Mouse (Mus musculus): ENCODE measurements at regions not wholly inside any gene's neighbourhood (a gene's known extent, or its start where the extent isn't known, plus 50 kb on each side); places are given as distances from the start of the nearest gene placed in this dataset.

- DNase-seq (ENCODE audit: extremely low read depth, low read depth) = no peak
Measured at GRCm38 (mm10) chr7:113059211-113059966, 105.6 kb downstream of the Rassf10 start.

DNA sequence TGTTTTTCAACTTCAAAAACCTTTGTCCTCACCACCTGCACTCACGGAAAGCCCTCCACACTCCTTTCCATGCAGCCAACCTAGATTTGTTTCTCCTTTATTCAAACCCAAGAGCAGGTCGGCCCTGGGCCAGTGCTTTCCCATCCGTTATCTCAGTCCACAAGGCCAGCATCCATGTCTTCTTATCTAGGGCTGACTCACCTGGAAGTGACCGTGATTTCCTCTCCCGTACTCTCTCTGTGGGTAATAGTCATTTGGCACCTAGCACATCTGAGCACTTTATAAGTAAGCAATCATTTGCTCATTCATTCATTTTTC is 106.2 kb downstream of the Rassf10 start:
- no peak for DNase-seq (ENCODE audit: extremely low read depth, low read depth)

DNA sequence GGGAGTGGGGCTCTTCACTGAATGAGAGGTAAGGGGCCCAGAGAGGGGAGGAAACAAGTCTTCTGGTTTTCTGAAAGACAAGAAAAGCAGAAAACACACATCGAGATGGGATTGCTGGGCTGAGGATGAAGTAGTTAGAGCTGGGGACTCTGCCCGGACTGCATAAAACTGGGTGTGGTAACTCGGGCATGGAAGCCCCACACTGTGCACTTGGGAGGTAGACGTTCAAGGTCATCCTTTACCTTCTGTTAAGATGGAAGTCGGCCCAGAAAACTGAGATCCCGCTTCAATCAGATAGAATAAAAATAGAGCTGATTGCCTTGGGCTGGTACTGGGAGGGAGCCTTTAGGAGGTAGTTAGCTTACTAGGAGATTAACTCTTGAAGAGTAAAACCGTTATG is 107.2 kb downstream of the Rassf10 start:
- DNase-seq (ENCODE audit: extremely low read depth, low read depth) = no peak

- no peak for DNase-seq (ENCODE audit: extremely low read depth, low read depth)
Measured at GRCm38 (mm10) chr7:113066536-113066935, 112.8 kb downstream of the Rassf10 start.

GRCm38 (mm10) chr7:113068296-113068695 is 114.5 kb downstream of the Rassf10 start:
- no peak for DNase-seq (ENCODE audit: extremely low read depth, low read depth)

- no peak for DNase-seq (ENCODE audit: extremely low read depth, low read depth)
Measured at GRCm38 (mm10) chr7:113069336-113069924, 115.7 kb downstream of the Rassf10 start.

DNA sequence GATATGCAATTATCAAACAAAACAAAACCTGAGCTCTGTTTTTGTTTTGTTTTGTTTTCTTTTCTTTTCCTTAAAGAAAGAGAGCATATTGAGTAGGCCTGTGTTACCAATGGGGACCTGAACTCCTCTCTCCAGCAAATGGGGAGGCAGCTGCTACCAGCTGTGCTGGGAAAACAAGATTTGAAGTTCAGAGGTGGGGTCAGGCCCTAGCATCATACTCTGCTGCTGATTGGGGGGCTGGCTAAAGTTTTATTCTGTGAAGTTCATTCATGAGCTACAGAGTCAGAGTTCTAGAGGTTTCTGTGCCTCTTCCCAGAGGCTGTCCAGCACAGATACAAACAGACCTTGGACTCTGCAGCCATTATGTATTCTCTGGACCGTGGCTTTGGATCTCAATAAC is 117.7 kb downstream of the Rassf10 start:
- DNase-seq (ENCODE audit: extremely low read depth, low read depth) = no peak

- no peak for DNase-seq (ENCODE audit: extremely low read depth, low read depth)
Measured at GRCm38 (mm10) chr7:113073781-113074180, 120.0 kb downstream of the Rassf10 start.

DNA sequence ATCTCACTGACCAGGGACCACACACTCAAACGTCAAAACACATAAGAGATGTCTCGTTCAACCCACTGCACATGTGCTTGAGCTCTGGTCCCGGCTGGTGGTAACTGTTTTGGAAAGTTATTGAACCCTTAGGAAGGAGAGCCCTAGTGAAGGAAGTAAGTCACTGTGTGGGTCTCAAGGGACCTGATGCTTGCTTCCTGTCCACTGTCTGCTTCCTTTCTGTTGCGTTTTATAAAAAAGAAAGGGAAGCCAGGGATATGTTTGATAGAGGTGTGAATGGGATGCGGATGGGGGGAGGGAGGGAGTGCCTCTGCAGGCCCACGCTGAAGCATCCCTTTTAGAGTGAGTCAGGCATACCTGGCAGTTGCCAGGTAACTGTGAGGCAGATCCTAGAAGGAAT is 121.6 kb downstream of the Rassf10 start:
- DNase-seq (ENCODE audit: extremely low read depth, low read depth) = no peak

DNA sequence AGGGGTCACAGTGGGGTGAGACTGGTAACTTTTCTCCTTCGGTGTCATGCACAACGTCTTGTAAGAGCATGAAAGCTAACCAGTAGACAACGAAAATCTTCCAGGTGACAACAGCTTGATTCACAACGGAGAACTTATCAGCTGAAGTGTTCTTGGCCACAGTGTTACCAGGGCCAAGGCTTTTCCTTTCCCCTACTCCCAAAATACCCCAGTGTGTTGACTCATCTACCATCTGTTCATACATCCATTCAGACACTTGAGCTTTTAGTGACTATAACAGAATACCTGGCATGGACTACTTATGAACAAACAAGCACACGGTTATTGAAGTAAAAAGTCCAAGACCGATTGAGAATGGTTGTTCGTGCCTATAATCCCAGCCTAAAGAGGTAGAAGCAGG is 122.5 kb downstream of the Rassf10 start:
- no peak for DNase-seq (ENCODE audit: extremely low read depth, low read depth)

DNA sequence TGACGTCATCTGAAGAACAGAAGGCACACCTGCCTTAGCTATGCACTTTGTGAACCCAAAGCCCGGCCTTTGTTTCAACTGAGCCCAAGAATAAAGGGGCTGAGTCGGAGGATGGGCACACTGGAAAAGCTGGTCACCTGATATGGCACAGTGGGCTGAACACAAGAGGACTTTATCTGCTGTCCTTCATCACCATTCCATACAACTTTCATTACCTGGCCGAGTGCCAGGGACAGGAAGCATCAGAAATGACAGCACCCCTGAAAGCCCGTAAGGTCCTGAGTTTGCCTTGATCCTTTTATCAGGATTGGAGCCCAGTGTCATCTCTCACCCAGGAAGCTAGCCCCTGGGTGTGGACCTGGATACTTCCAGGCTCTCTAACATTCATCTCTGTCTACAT is 126.1 kb upstream of the Arntl start:
- no peak for DNase-seq (ENCODE audit: extremely low read depth, low read depth)

GRCm38 (mm10) chr7:113084930-113085625 is 122.2 kb upstream of the Arntl start:
- DNase-seq (ENCODE audit: extremely low read depth, low read depth) = no peak

GRCm38 (mm10) chr7:113086158-113086557 is 121.1 kb upstream of the Arntl start:
- DNase-seq (ENCODE audit: extremely low read depth, low read depth) = no peak

GRCm38 (mm10) chr7:113087646-113088045 is 119.6 kb upstream of the Arntl start:
- DNase-seq (ENCODE audit: extremely low read depth, low read depth) = no peak

GRCm38 (mm10) chr7:113089044-113089443 is 118.2 kb upstream of the Arntl start:
- no peak for DNase-seq (ENCODE audit: extremely low read depth, low read depth)

DNA sequence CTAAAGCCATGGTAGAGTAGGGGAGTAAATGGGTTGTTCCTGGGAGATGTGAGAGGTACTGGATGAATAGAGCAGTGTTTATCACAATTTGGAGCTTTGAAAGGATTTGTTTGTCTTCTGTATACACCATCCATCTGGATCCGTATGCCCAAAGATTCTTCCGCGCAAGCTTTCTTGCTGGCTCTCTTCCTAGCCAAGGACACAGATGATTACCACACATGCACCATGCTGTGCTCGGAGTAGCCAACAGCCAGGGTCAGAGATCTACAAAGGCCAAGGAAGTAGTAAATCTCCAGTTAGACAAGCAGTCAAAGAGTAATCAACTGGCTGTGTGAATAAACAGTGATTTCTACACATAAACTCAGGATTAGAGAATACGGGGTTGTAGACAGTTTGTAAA is 113.3 kb upstream of the Arntl start:
- no peak for DNase-seq (ENCODE audit: extremely low read depth, low read depth)

DNA sequence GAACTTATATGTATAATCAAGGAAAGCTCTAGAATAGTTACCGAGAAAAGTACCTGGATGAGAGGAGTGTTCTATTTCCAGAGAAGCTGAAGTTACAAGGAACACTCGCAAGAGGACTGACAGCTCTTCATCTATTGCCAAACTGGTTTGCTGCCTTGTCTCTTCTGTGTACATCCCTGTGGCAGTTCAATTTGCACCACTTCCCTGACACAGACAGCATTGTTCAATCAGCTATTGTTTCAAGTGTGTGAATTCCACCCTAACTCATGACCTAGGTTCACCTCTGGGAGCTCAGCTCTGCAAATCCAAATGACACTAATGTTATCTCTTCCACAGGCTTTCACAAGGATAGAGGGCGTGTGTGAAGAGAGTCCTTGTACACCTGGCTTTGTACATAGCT is 112.2 kb upstream of the Arntl start:
- no peak for DNase-seq (ENCODE audit: extremely low read depth, low read depth)

DNA sequence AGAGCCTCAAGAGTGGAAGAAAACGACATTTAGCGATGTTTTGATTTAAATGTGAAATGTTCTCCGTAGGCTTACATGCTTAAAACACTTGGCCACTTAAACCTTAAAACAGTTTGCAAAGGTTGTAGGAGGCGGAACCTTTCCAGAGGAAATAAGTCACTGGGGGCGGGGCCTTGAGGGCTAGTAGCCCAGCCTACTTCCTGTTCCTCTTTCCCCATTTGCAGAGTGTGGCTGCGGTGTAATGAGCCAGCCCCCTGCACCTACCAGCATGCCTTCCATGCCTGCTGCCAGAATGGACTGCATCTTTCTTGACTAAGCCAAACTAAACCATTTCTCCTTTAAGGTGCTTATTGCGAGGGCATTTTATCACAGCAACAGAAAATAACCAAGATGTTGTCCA is 103.0 kb upstream of the Arntl start:
- no peak for DNase-seq (ENCODE audit: extremely low read depth, low read depth)

- DNase-seq (ENCODE audit: extremely low read depth, low read depth) = no peak
Measured at GRCm38 (mm10) chr7:113105359-113105758, 101.9 kb upstream of the Arntl start.

DNA sequence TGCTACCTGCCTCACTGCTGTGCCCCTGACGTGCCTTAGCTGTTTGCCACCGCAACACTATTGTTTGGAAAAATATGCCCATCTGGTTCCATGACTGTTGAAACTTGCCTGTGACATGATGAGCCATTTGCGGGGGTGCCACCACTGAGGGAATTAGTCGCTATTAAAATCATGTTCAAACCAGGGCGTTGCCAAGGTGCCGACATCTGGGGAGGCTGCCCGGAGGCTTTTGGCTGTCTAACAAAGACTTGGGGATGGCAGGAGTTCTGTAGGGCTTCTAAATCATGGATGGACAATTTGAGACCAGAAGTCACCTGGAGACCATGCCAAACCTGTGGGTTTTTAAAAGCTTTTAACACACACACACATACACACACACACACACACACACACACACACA is 100.5 kb upstream of the Arntl start:
- DNase-seq (ENCODE audit: extremely low read depth, low read depth) = no peak

GRCm38 (mm10) chr7:113107965-113108364 is 99.3 kb upstream of the Arntl start:
- no peak for DNase-seq (ENCODE audit: extremely low read depth, low read depth)

DNA sequence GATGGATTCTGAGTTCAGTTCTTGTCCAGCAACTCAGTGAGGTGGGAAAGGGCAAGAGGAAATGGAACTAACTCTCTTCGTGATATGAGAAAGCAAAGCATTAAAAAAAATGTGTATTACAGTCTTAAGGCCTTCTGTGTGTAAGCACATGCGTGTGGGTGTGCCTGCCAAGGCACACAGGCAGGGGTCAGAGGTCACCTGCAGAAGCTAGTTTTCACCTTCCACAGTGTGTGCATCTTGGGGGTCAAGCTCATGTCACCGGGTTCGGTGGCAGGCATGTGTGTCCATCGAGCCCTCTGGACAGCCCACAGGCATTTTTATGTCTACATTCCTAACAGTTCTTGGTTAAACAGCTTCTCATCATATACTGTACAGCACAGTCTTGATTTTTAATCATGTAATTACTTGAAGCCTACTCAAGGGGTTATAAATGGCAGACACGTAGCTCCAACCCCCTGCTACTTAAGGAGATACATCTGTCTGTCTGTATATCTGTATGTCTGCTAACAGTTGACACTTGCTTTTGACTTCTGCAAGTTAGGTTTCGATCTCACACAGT is 98.7 kb upstream of the Arntl start:
- no peak for DNase-seq (ENCODE audit: extremely low read depth, low read depth)

DNA sequence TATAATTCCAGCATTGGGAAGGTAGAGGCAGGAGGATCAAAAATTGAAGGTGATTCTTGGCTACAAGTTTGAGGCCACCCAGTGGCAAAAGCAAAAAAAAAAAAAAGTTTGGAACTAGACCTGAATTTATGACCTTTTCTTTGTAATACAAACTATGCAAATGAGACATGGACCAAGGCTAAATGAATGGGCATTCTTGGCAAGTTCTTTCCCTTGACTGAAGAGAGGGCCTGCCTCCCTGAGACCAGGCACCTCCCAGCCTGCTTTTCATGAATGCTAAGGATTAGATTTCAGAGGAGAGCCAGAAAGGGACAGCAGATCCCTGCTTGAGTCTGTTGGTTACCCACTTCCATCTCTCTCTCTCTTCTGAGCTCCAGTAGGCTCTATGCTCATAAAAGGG is 97.8 kb upstream of the Arntl start:
- no peak for DNase-seq (ENCODE audit: extremely low read depth, low read depth)
